Mouse (Mus musculus) embryonic facial prominence, embryonic 11.5 days (tissue): ENCODE results near the gene Aox2. TPM values are rescaled to one million over a fixed set of nuclear protein-coding genes. Genes with fewer than 3 reads are reported as not detected.

Experiments
- ATAC-seq: fragments of 200-750 bp; cut with Nextera tagmentation; replicated peaks from 2 replicates; pipeline ENCODE4 v1.8.0; 2017; ENCODE audit warnings: low read depth; ENCODE audit not compliant: insufficient number of reproducible peaks, low FRiP score, low TSS enrichment
- DNase-seq: peaks from one replicate; pipeline ENCODE4 v3.0.0-alpha.2; 2015; ENCODE audit warnings: low spot score
- H3K27ac ChIP-seq: fragments of 300-500 bp; sonication (generic); replicated peaks from 2 replicates; pipeline ENCODE4 v1.5.1; 2014; ENCODE audit warnings: mild to moderate bottlenecking, low read depth, low read length, control low read depth
- H3K27me3 ChIP-seq: fragments of 300-500 bp; sonication (generic); 2 replicates; pipeline ENCODE4 v1.6.1; 2014; ENCODE audit warnings: mild to moderate bottlenecking, low read length, moderate library complexity, mixed read lengths; ENCODE audit not compliant: control insufficient read depth, insufficient read depth
- H3K36me3 ChIP-seq: fragments of 300-500 bp; sonication (generic); replicated peaks from 2 replicates; pipeline ENCODE4 v1.6.1; 2014; ENCODE audit warnings: low read depth, mild to moderate bottlenecking, low read length, moderate library complexity, mixed read lengths; ENCODE audit not compliant: control insufficient read depth, insufficient read depth
- H3K4me1 ChIP-seq: fragments of 300-500 bp; sonication (generic); 2 replicates; pipeline ENCODE4 v1.6.1; 2014; ENCODE audit warnings: low read length, mixed read lengths; ENCODE audit not compliant: control insufficient read depth, insufficient read depth
- H3K4me2 ChIP-seq: fragments of 300-500 bp; sonication (generic); 2 replicates; pipeline ENCODE4 v1.6.1; 2014; ENCODE audit warnings: low read depth, mild to moderate bottlenecking, control low read depth, low read length, moderate library complexity
- H3K4me3 ChIP-seq: fragments of 300-500 bp; sonication (generic); 2 replicates; pipeline ENCODE4 v1.5.1; 2014; ENCODE audit warnings: low read depth, low read length, control low read depth
- H3K9ac ChIP-seq: fragments of 300-500 bp; sonication (generic); replicated peaks from 2 replicates; pipeline ENCODE4 v1.6.1; 2014; ENCODE audit warnings: mild to moderate bottlenecking, control low read depth, low read length
- H3K9me3 ChIP-seq: fragments of 300-500 bp; sonication (generic); replicated peaks from 2 replicates; pipeline ENCODE4 v1.6.1; 2016; ENCODE audit warnings: mild to moderate bottlenecking, low read length, inconsistent platforms, mixed read lengths; ENCODE audit not compliant: control insufficient read depth
- WGBS: fragments of 180-500 bp; shearing (Covaris S2); extraction: QIAGEN DNeasy Blood & Tissue Kit; methylation state at CpG from one replicate; pipeline ENCODE4 v1.1.7; 2014; 5-methylcytosine and 5-hydroxymethylcytosine counted together
- polyA plus RNA-seq: library from polyadenylated mRNA; unstranded; fragments of >200 nt; fragmentation: Nextera tagmentation; extraction: Ambion mirVana; gene quantifications from 2 replicates; pipeline ENCODE4 v1.2.1, GENCODE M21; 2014

The Aox2 gene
- polyA plus RNA-seq, 1 experiment from 2014 or later = not detected

DNA sequence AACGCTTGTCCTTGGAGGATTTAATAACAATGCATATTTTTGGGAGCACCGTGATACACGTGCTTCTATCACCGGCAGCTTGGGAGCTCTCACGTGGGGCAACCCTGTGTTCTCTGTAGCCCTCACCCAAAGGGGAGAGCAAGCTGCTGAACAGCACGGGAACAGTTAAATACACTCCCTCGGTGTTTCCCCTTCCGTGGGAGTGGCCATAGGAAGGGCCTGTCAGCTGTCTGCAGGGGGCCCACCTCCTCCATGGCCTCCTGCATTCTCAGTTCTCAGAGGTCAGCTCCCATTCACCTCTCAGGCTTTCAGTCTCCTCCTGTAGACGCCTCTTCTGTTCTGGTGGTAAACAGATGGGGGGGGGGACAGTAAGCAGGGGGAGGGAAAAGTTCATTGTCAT lies 2.2 kb upstream of the Aox2 start:
- H3K36me3 ChIP-seq = no peaks in the 10 kb centered on the region
- H3K27ac ChIP-seq = no peak overlapping the region
- H3K4me3 ChIP-seq = no peak overlapping the region
- H3K4me2 ChIP-seq = no peak overlapping the region
- WGBS = 24% methylated on average over 9 of the region's 9 CpGs
- ATAC-seq = no peak
- H3K27me3 ChIP-seq = no peaks in the 10 kb centered on the region
- no peaks in the 10 kb centered on the region for H3K9me3 ChIP-seq
- H3K4me1 ChIP-seq = no peaks in the 10 kb centered on the region
- no peak overlapping the region for H3K9ac ChIP-seq
- DNase-seq = peak; percentile 7

DNA sequence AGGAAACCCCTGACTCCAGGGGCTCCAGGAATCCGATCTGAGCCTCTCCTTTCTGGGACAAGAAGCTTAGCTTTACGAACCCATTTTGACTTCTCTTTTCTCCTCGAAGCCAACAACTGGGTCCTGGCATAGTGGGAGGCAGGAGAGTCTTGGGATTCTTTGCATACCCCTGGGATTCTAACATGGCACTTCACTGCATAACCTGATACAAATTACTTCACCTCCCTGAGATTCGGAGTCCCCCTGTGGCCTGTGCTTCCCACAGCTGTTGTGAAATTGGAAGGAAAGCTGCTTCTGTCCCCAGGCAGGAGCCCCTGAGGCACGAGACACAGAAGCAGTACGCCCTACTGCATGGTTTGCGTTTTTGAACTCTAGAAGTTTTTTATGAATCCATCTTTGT lies 387 bp downstream of the Aox2 start:
- H3K36me3 ChIP-seq = no peaks in the 10 kb centered on the region
- H3K4me3 ChIP-seq = no peak overlapping the region
- 62% methylated on average over 7 of the region's 7 CpGs for WGBS
- no peak for ATAC-seq
- no peaks in the 10 kb centered on the region for H3K27me3 ChIP-seq
- no peak overlapping the region for H3K4me2 ChIP-seq
- H3K9me3 ChIP-seq = no peaks in the 10 kb centered on the region
- DNase-seq = no peak
- H3K9ac ChIP-seq = no peak overlapping the region
- H3K4me1 ChIP-seq = no peaks in the 10 kb centered on the region
- no peak overlapping the region for H3K27ac ChIP-seq

- H3K4me1 ChIP-seq = no peaks in the 10 kb centered on the region
- H3K36me3 ChIP-seq = no peaks in the 10 kb centered on the region
- no peak for ATAC-seq
- no peaks in the 10 kb centered on the region for H3K27me3 ChIP-seq
- DNase-seq = no peak
- 82% methylated on average over 4 of the region's 4 CpGs for WGBS
- H3K9me3 ChIP-seq = no peaks in the 10 kb centered on the region
- H3K9ac ChIP-seq = no peak overlapping the region
- no peak overlapping the region for H3K27ac ChIP-seq
- H3K4me2 ChIP-seq = no peak overlapping the region
- no peak overlapping the region for H3K4me3 ChIP-seq
Measured at GRCm38 (mm10) chr1:58280381-58280780, 2.3 kb downstream of the Aox2 start.

GRCm38 (mm10) chr1:58280939-58281624 lies 3.0 kb downstream of the Aox2 start:
- 82% methylated on average over 13 of the region's 13 CpGs for WGBS
- H3K27ac ChIP-seq = no peak overlapping the region
- no peak for ATAC-seq
- no peaks in the 10 kb centered on the region for H3K36me3 ChIP-seq
- H3K4me2 ChIP-seq = no peak overlapping the region
- H3K4me1 ChIP-seq = no peaks in the 10 kb centered on the region
- no peak overlapping the region for H3K4me3 ChIP-seq
- H3K9ac ChIP-seq = no peak overlapping the region
- no peaks in the 10 kb centered on the region for H3K27me3 ChIP-seq
- H3K9me3 ChIP-seq = no peaks in the 10 kb centered on the region
- DNase-seq = no peak

GRCm38 (mm10) chr1:58281625-58281988 lies 3.5 kb downstream of the Aox2 start:
- no peak overlapping the region for H3K9ac ChIP-seq
- ATAC-seq (no peak), DNase-seq (no peak)
- no peaks in the 10 kb centered on the region for H3K27me3 ChIP-seq
- no peak overlapping the region for H3K4me2 ChIP-seq
- H3K9me3 ChIP-seq = no peaks in the 10 kb centered on the region
- 75% methylated on average over 4 of the region's 4 CpGs for WGBS
- H3K4me1 ChIP-seq = no peaks in the 10 kb centered on the region
- no peak overlapping the region for H3K4me3 ChIP-seq
- no peaks in the 10 kb centered on the region for H3K36me3 ChIP-seq
- H3K27ac ChIP-seq = no peak overlapping the region

DNA sequence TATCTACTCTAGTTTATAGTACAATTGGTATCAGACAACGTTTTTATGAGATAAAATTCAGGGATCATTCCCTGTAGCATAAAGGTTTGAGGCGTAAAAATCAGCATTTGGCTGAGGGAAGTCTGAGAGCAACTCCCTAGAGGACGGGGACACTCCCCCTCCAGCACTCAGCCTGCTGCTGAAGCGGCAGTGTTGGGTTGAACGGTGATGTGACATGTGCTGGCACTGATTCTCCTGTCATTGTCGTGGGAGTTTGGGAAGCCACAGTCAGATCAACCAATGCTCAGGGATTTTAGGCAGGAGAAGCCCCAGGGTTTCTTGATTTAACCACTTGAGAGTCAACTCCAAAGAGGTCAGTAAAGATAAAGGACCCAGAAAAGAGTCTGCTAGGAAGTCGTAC lies 6.4 kb downstream of the Aox2 start:
- Histone ChIP-seq H3K4me1 (no peaks in the 10 kb centered on the region), H3K4me2 (no peak overlapping the region), H3K9me3 (no peaks in the 10 kb centered on the region), H3K36me3 (no peaks in the 10 kb centered on the region), H3K4me3 (no peak overlapping the region), H3K9ac (no peak overlapping the region), H3K27me3 (no peaks in the 10 kb centered on the region), H3K27ac (no peak overlapping the region)
- ATAC-seq (no peak), DNase-seq (no peak)
- 56% methylated on average over 7 of the region's 7 CpGs for WGBS

DNA sequence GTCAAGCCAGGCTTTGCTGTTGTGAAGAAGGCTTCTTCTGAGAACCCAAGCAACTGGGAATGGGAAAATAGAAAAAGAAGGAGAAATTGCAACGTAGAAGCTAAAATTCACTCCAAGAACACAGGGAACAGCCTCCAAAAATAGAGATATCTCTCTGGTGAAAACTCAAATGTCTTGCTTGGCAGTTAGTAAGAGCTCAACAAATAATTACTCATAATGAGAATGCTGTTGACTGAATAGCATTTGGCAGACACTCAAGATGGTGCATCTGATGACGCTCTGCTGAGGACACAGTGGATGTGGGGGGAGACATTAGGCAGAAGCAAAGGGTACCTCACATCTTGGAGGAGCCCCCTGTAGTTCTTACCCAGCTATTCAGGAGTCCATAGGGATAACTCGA lies 10.0 kb downstream of the Aox2 start:
- Histone ChIP-seq H3K36me3 (no peaks in the 10 kb centered on the region), H3K4me2 (no peak overlapping the region), H3K9ac (no peak overlapping the region), H3K4me1 (no peaks in the 10 kb centered on the region; the same call in 1 of the 2 replicates), H3K9me3 (no peaks in the 10 kb centered on the region), H3K27me3 (no peaks in the 10 kb centered on the region), H3K4me3 (no peak overlapping the region), H3K27ac (no peak overlapping the region)
- WGBS = 87% methylated on average over 3 of the region's 3 CpGs
- DNase-seq (no peak), ATAC-seq (no peak)

DNA sequence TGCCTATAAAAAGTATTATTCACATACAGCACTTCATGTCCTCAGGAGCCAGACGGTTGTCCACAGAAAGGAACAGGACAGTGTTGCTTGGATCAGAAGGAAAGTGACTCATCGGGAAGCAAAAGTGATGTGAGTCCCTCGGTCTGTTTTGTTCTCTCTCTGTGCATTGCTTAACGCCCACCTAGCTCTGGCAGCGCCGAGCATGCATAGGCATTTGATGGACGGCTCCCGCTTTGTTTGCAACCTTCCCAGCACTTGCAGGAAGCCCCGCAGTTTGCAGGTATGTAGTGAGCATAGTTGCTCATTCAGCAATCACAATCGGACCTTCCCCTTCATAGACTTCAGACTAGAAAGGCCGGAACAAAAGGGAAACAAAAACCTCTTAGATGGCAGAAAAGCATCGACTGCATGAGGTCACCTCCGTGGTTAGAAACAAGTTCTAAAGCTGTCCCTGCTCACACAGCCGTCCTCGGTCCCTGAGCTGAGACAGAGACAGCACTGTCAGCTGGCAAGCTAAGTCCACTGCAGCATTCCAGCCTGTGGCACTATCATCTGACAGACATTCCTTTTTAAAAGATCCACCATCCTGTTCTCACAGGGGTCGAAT lies 11.8 kb downstream of the Aox2 start:
- no peak overlapping the region for H3K4me3 ChIP-seq
- no peaks in the 10 kb centered on the region; the same call in 1 of the 2 replicates for H3K4me1 ChIP-seq
- WGBS = 41% methylated on average over 16 of the region's 16 CpGs
- no peak overlapping the region for H3K9ac ChIP-seq
- ATAC-seq (no peak), DNase-seq (no peak)
- no peaks in the 10 kb centered on the region for H3K36me3 ChIP-seq
- H3K27me3 ChIP-seq = no peaks in the 10 kb centered on the region
- no peak overlapping the region for H3K27ac ChIP-seq
- H3K4me2 ChIP-seq = no peak overlapping the region
- no peaks in the 10 kb centered on the region for H3K9me3 ChIP-seq
